Mouse (Mus musculus) embryonic fibroblast, embryonic 13.5 days (primary cell): ENCODE data around the gene Zfc3h1. TPM values are rescaled to one million over a fixed set of nuclear protein-coding genes. Genes with fewer than 3 reads are reported as not detected.

Source experiments
- H3K27ac ChIP-seq: 2 replicates; pipeline ENCODE4 v1.5.1; 2012; ENCODE audit warnings: low read length, control low read depth, inconsistent platforms; ENCODE audit not compliant: insufficient read depth
- H3K4me1 ChIP-seq: 2 replicates; pipeline ENCODE4 v1.6.1; 2011; ENCODE audit warnings: low read length; ENCODE audit not compliant: control insufficient read depth, insufficient read depth
- H3K4me3 ChIP-seq: 2 replicates; pipeline ENCODE4 v1.5.1; 2011; ENCODE audit warnings: mild to moderate bottlenecking, control low read depth, low read length; ENCODE audit not compliant: insufficient read depth
- CTCF ChIP-seq: IDR thresholded peaks from 2 replicates; pipeline ENCODE4 v1.5.1; 2011; ENCODE audit warnings: mild to moderate bottlenecking, control low read depth, low read length, moderate library complexity, borderline replicate concordance; ENCODE audit not compliant: insufficient read depth
- POLR2A ChIP-seq: IDR thresholded peaks from 2 replicates; pipeline ENCODE4 v1.6.1; 2011; ENCODE audit warnings: low read depth, mild to moderate bottlenecking, control low read depth, low read length, moderate library complexity
- polyA plus RNA-seq: library from polyadenylated mRNA; stranded (reverse); fragments of >200 nt; gene quantifications from 2 replicates; pipeline ENCODE4 v1.2.4, GENCODE M21; 2011; ENCODE audit warnings: low read depth; ENCODE audit not compliant: missing spikeins, insufficient read length

Zfc3h1 gene
- polyA plus RNA-seq, 1 experiment: 120 TPM

DNA sequence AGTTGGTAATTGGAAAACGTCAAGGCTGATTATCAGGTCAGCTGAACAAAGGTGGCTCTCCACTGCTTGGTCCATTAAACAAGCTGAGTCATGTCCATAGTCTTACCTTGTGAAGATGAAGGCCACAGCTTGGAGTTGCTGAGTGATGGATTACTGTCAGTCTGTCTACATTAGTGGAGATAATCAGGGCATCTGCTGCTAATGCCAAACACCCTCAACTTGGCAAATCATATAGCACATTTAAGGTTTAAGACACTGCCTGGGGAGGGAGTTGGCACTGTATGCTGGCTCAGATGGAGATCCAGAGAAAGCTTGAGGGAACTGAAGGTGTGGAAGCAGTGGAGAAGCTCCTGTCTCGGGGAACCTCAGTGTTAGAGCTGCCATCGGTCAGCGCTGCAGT, 52.5 kb downstream of the Zfc3h1 start:
- Histone ChIP-seq H3K4me1 (no peaks in the 10 kb centered on the region; the same call in 1 of the 2 replicates), H3K4me3 (no peak overlapping the region), H3K27ac (no peak overlapping the region)
- TF ChIP-seq POLR2A (no peak), CTCF (no peak)

DNA sequence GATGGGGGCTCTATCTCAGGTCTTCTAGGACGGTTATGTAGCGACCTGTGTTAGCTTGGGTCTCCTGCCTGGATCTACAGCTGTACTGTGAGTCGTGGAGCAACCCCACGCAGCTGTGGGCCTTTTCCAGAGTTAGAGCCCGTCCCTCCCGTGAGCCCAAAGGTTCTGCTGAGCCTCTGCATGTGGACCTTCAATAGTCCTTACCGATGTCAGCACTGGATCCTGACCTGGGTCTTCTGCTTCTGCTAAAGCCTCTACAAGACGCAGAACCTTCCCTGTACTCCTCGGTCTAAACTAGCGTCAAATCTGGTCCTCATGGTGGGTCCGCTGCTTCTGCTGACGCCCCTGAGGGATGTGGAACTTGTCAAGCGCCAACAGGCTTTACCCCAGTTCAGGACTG, 63.9 kb downstream of the Zfc3h1 start:
- no peak for TF ChIP-seq CTCF
- no peak for TF ChIP-seq POLR2A
- H3K4me1 ChIP-seq: no peaks in the 10 kb centered on the region
- no peak overlapping the region for H3K4me3 ChIP-seq
- no peak overlapping the region for H3K27ac ChIP-seq

DNA sequence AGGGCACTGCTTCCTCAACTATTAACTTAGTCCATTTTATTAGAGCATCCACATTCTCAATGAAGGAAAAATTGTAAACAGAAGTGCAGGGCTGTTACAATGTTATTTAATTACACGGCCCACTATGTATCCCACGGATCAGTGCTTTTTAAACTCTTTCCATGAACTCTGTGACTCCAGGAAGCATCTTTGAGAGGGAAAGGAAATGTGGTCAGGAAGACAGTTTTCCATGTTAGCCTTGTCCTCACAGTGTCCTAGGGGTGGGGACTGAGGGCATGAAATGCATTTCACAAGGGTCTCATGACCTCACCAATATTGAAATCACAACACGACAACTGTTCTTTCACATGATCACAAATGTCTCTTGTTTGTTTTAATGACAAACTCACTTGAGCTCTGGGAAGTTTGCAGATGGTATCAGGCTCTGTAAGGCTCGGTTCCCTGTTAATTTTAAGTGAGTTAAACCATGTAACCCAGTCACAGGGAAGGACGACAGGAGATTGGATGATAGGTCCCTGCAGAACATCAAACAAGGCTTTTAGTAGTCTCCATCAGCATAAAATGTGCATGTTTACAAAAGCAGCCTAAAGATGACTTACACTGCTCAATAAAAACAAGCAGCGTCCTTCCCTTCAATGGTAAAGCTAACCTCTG, 72.7 kb downstream of the Zfc3h1 start:
- TF ChIP-seq CTCF (no peak), POLR2A (no peak)
- Histone ChIP-seq H3K4me3 (no peak overlapping the region), H3K4me1 (no peaks in the 10 kb centered on the region), H3K27ac (no peak overlapping the region)

DNA sequence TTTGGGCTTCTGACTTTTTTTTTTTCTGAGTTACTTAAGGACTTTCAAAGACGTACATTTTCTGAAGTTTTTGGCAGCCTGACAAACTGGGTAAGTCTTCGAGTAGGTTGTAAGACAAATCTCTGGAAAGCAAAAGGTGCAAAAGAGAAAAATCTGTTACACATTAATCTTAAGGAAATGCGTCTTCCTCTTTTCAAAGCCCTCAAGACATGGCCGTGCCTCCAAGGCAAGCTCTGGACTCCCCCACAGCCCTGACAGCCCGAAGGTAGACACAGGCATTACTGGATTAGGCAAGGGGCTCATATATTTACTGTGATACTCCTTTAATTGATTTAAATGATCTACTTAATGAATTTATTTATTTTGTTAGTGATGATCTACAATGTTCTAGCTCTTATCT, 77.9 kb downstream of the Zfc3h1 start:
- no peak for TF ChIP-seq POLR2A
- TF ChIP-seq CTCF: no peak
- H3K4me1 ChIP-seq: no peaks in the 10 kb centered on the region

DNA sequence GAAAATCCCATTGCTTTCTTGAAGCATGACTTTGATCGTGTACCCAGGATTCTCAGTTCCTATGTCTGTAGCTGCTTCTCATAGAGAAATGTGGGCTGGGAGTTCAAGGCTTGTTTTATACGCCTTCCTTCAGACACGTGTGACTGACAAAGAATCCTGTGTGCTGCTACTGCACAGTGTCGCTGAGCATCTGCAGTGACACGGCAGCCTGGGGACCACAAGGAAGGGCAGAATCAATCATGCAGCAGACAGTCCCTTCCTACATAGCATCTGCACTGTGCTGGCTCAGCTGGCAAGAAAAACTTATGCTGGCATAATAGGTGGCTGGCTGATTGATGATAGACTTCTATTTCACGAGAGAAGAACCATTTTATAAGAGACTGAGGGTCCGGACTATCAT, 80.3 kb downstream of the Zfc3h1 start:
- H3K4me1 ChIP-seq: no peaks in the 10 kb centered on the region
- TF ChIP-seq CTCF: no peak
- TF ChIP-seq POLR2A: no peak
- no peak overlapping the region for H3K27ac ChIP-seq
- no peak overlapping the region for H3K4me3 ChIP-seq

More for the DNA sequence above, 77.9 kb downstream of the Zfc3h1 start:
- Histone ChIP-seq H3K27ac (no peak overlapping the region), H3K4me3 (no peak overlapping the region)

DNA sequence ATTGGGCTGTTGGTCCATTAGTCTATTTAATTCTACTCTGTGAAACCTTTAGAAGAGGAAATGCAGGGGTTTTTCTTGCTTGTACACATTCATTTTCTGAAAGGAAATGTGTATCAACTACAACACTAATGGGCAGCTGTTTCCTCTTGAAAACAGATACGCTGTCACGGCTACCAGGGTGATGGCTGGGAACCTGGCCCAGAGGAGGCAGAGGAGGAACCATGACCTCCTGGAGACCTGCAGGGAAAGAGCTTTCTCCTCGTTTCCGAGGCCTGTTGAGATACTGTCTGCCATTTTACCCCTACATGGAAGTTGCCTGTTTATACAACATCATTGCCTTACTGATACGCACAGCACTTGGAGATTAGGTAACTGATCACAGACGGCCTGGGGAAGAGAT, 81.0 kb downstream of the Zfc3h1 start:
- H3K4me3 ChIP-seq: no peak overlapping the region
- TF ChIP-seq POLR2A: no peak
- no peak for TF ChIP-seq CTCF
- H3K4me1 ChIP-seq: no peaks in the 10 kb centered on the region
- H3K27ac ChIP-seq: no peak overlapping the region

- TF ChIP-seq POLR2A (no peak), CTCF (no peak)
- Histone ChIP-seq H3K4me3 (no peak overlapping the region), H3K4me1 (no peaks in the 10 kb centered on the region), H3K27ac (no peak overlapping the region)
Observed at GRCm38 (mm10) chr10:115467985-115468384, 83.2 kb downstream of the Zfc3h1 start.

- Histone ChIP-seq H3K4me3 (no peak overlapping the region), H3K27ac (no peak overlapping the region), H3K4me1 (no peaks in the 10 kb centered on the region)
- no peak for TF ChIP-seq CTCF
- TF ChIP-seq POLR2A: no peak
Observed at GRCm38 (mm10) chr10:115468632-115469031, 83.9 kb downstream of the Zfc3h1 start.

DNA sequence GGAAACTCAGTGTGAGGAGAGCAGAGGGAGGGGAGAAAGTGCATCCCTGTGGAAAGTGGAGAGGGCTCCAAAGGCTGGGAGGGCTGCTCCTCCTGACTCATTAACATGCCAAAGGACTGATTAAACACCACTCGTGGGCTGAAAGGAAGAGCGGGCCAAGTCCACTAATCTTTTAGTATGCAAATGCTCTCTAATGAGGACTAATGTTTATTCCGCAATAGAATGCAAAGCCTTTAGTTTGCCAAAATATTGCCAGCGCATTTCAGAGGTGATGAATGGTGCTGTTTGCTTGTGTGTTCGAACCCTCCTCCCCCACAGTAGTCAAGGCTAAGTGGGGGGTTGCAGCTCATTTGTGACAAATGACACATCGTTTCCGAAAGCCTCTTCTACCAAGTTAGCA, 84.3 kb downstream of the Zfc3h1 start:
- Histone ChIP-seq H3K4me3 (no peak overlapping the region), H3K4me1 (no peaks in the 10 kb centered on the region), H3K27ac (no peak overlapping the region)
- TF ChIP-seq CTCF (no peak), POLR2A (no peak)

GRCm38 (mm10) chr10:115470621-115471334, 86.0 kb downstream of the Zfc3h1 start:
- Histone ChIP-seq H3K4me3 (0 out of 2 replicates have a peak overlapping the region, but pooled peaks have one; percentile 17), H3K4me1 (no peaks in the 10 kb centered on the region), H3K27ac (no peak overlapping the region)
- TF ChIP-seq CTCF (no peak), POLR2A (no peak)
